Mouse (Mus musculus) stomach, embryonic 14.5 days (tissue): ENCODE data around the gene Slc12a9. TPM values are rescaled to one million over a fixed set of nuclear protein-coding genes. Genes with fewer than 3 reads are reported as not detected.

Source experiments
- ATAC-seq: fragments of 200-750 bp; cut with Nextera tagmentation; 2 replicates; pipeline ENCODE4 v1.8.0; 2017; ENCODE audit warnings: low read depth, moderate TSS enrichment; ENCODE audit not compliant: insufficient number of reproducible peaks, insufficient read depth, low FRiP score
- H3K27ac ChIP-seq: fragments of 300-500 bp; sonication (generic); 2 replicates; pipeline ENCODE4 v1.5.1; 2014; ENCODE audit warnings: mild to moderate bottlenecking, low read length, moderate library complexity, mixed read lengths
- H3K27me3 ChIP-seq: fragments of 300-500 bp; sonication (generic); 2 replicates; pipeline ENCODE4 v1.6.1; 2014; ENCODE audit warnings: low read length, control low read depth, mixed read lengths; ENCODE audit not compliant: control insufficient read depth, insufficient read depth
- H3K36me3 ChIP-seq: fragments of 300-500 bp; sonication (generic); 2 replicates; pipeline ENCODE4 v1.6.1; 2014; ENCODE audit warnings: mild to moderate bottlenecking, control low read depth, low read length, moderate library complexity, mixed read lengths; ENCODE audit not compliant: control insufficient read depth, insufficient read depth
- H3K4me1 ChIP-seq: fragments of 300-500 bp; sonication (generic); 2 replicates; pipeline ENCODE4 v1.6.1; 2014; ENCODE audit warnings: low read length, control low read depth, mixed read lengths; ENCODE audit not compliant: control insufficient read depth, insufficient read depth
- H3K4me2 ChIP-seq: fragments of 300-500 bp; sonication (generic); replicated peaks from 2 replicates; pipeline ENCODE4 v1.6.1; 2014; ENCODE audit warnings: low read depth, low read length, control low read depth
- H3K4me3 ChIP-seq: fragments of 300-500 bp; sonication (generic); 2 replicates; pipeline ENCODE4 v1.5.1; 2014; ENCODE audit warnings: low read depth, low read length, control low read depth
- H3K9ac ChIP-seq: fragments of 300-500 bp; sonication (generic); replicated peaks from 2 replicates; pipeline ENCODE4 v1.6.1; 2014; ENCODE audit warnings: low read depth, mild to moderate bottlenecking, control low read depth, low read length, moderate library complexity, mixed read lengths
- H3K9me3 ChIP-seq: fragments of 300-500 bp; sonication (generic); 2 replicates; pipeline ENCODE4 v1.6.1; 2016; ENCODE audit warnings: low read depth, low read length, control low read depth; ENCODE audit not compliant: control insufficient read depth
- WGBS: fragments of 180-500 bp; shearing (Covaris S2); extraction: QIAGEN DNeasy Blood & Tissue Kit; methylation state at CpG from one replicate; pipeline ENCODE4 v1.1.7; 2014; 5-methylcytosine and 5-hydroxymethylcytosine counted together
- polyA plus RNA-seq: library from polyadenylated mRNA; unstranded; fragments of >200 nt; fragmentation: Nextera tagmentation; extraction: Ambion mirVana; gene quantifications from 2 replicates; pipeline ENCODE4 v1.2.1, GENCODE M21; 2014

Gene Slc12a9
- polyA plus RNA-seq, 1 experiment from 2014 or later: 10.1 TPM

DNA sequence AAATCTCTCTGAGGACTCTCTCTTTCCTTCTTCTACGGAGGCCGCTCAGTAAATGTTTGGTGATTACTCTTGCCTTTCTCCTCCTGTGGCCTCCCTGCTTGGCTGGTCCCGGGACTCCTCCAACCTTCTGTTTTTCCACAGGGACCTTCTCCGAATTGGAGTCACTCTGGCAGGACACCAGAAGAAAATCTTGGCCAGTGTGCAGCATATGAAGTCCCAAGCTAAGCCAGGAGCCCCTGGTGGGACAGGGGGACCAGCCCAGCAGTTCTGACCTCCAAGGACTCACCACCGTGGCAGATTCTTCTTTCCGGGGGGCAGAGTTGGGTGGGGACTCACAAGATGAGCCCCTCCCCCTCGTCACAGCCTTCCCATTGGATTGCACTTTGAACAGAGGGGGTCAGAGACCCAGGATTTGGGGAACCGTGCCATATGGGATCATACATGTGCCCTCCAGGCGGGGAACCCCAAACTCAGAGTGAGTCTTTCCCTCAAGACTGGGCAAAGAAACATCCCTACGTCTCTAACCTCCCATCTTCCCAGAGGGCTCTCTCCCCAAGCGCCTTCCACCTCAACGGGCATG is 40.1 kb upstream of the Slc12a9 start:
- H3K36me3 ChIP-seq: peaks cover 60% of the 10 kb centered on the region
- no peak overlapping the region for H3K9ac ChIP-seq
- WGBS: 83% methylated on average over 12 of the region's 12 CpGs
- no peaks in the 10 kb centered on the region for H3K9me3 ChIP-seq
- H3K4me3 ChIP-seq: no peak overlapping the region
- no peak overlapping the region for H3K27ac ChIP-seq
- no peak for ATAC-seq
- no peak overlapping the region for H3K4me2 ChIP-seq
- peaks cover 13% of the 10 kb centered on the region for H3K4me1 ChIP-seq
- no peaks in the 10 kb centered on the region for H3K27me3 ChIP-seq

DNA sequence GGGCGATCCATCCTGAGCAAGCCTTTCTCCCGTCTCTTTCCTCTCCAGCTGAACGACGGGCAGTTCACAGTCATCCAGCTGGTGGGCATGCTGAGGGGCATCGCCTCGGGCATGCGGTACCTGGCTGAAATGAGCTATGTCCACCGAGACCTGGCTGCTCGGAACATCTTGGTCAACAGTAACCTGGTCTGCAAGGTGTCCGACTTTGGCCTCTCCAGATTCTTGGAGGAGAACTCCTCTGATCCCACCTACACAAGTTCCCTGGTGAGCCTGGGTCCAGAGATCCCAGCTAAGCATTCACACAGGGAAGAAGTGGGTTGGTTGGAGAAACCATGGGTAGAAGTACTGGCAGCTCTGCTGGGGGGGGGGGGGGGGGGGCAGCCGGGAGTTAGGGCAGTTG is 36.3 kb upstream of the Slc12a9 start:
- no peak overlapping the region for H3K27ac ChIP-seq
- no peaks in the 10 kb centered on the region for H3K4me1 ChIP-seq
- WGBS: 97% methylated on average over 10 of the region's 11 CpGs
- H3K9me3 ChIP-seq: no peaks in the 10 kb centered on the region
- peaks cover 93% of the 10 kb centered on the region for H3K36me3 ChIP-seq
- H3K9ac ChIP-seq: no peak overlapping the region
- no peak overlapping the region for H3K4me3 ChIP-seq
- no peaks in the 10 kb centered on the region for H3K27me3 ChIP-seq
- no peak for ATAC-seq
- no peak overlapping the region for H3K4me2 ChIP-seq

GRCm38 (mm10) chr5:137358382-137358781 is 25.0 kb upstream of the Slc12a9 start:
- WGBS: 32% methylated on average over 7 of the region's 7 CpGs
- Histone ChIP-seq H3K4me2 (no peak overlapping the region), H3K36me3 (peaks cover 88% of the 10 kb centered on the region), H3K4me1 (no peaks in the 10 kb centered on the region), H3K9me3 (no peaks in the 10 kb centered on the region), H3K27me3 (no peaks in the 10 kb centered on the region), H3K27ac (no peak overlapping the region), H3K4me3 (no peak overlapping the region), H3K9ac (no peak overlapping the region)
- no peak for ATAC-seq

DNA sequence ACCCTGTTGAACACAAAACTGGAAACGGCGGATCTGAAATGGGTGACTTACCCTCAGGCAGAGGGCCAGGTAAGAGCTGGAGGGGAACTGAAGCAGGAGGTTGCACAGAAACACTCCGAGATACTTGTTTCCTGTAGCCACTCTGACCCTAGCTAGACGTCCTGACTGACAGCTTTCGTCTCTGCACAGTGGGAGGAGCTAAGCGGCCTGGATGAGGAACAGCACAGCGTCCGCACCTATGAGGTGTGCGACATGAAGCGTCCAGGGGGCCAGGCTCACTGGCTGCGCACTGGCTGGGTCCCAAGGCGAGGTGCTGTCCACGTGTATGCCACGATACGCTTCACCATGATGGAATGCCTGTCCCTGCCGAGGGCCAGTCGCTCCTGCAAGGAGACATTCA is 20.7 kb upstream of the Slc12a9 start:
- H3K4me2 ChIP-seq: no peak overlapping the region
- ATAC-seq: no peak
- no peaks in the 10 kb centered on the region for H3K27me3 ChIP-seq
- H3K4me1 ChIP-seq: peaks cover 10% of the 10 kb centered on the region; the same call in 1 of the 2 replicates
- H3K9ac ChIP-seq: no peak overlapping the region
- H3K27ac ChIP-seq: no peak overlapping the region
- WGBS: 79% methylated on average over 17 of the region's 17 CpGs
- H3K4me3 ChIP-seq: no peak overlapping the region
- H3K36me3 ChIP-seq: peaks cover 49% of the 10 kb centered on the region
- no peaks in the 10 kb centered on the region for H3K9me3 ChIP-seq

GRCm38 (mm10) chr5:137352011-137352975 is 18.9 kb upstream of the Slc12a9 start:
- no peak for ATAC-seq
- H3K4me2 ChIP-seq: peak overlapping the region; percentile 97
- H3K9me3 ChIP-seq: no peaks in the 10 kb centered on the region
- peak overlapping the region; percentile 87; the same call in 1 of the 2 replicates for H3K9ac ChIP-seq
- H3K4me3 ChIP-seq: peak overlapping the region; percentile 89
- 8% methylated on average over 16 of the region's 16 CpGs for WGBS
- H3K36me3 ChIP-seq: peaks cover 35% of the 10 kb centered on the region
- H3K27me3 ChIP-seq: no peaks in the 10 kb centered on the region
- H3K27ac ChIP-seq: peak overlapping the region; percentile 98; the same call in 1 of the 2 replicates
- H3K4me1 ChIP-seq: peaks cover 19% of the 10 kb centered on the region; the same call in 1 of the 2 replicates

DNA sequence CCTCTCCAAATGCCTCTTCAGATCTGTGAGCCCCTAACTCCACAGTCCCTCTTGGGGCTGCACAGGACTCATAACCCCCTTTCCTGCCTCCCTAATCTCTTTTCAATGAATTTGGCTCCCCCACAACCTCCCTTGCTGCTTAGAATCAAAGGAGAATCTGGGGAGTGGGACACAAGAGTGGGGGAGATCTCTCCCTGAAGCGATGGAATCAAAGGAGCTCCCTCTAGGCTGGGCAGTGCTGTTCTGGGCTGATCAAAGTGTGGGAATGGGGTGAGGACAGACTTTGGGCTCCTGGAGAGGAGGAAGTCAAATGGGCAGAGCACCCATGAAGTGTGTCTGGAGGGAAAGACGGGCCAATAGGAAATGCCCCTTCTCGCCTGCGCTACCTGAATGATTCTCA is 18.0 kb upstream of the Slc12a9 start:
- Histone ChIP-seq H3K9me3 (no peaks in the 10 kb centered on the region), H3K4me3 (peak overlapping the region; percentile 89), H3K27ac (peak overlapping the region; percentile 98; the same call in 1 of the 2 replicates), H3K4me1 (peaks cover 26% of the 10 kb centered on the region; the same call in 1 of the 2 replicates), H3K9ac (peak overlapping the region; percentile 87), H3K27me3 (no peaks in the 10 kb centered on the region), H3K36me3 (peaks cover 28% of the 10 kb centered on the region), H3K4me2 (peak overlapping the region; percentile 97)
- ATAC-seq: no peak
- 16% methylated on average over 4 of the region's 4 CpGs for WGBS

DNA sequence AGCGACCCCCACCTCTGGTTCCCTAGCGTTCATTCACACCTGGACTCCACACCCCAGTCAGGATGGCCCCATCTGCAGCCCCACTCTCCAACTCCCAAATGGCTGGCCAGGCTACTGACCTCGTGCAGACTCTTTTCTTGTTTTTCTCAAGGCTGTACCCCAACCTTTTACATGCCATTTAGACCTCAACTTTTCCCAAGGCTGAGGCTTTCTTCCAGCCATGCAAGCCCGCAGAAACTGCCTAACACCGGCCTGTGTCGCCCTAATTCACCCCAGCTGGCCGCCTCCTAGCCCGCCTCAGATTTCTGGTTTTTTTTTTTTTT is 17.6 kb upstream of the Slc12a9 start:
- H3K36me3 ChIP-seq: peaks cover 24% of the 10 kb centered on the region
- no peaks in the 10 kb centered on the region for H3K9me3 ChIP-seq
- peaks cover 26% of the 10 kb centered on the region; the same call in 1 of the 2 replicates for H3K4me1 ChIP-seq
- peak overlapping the region; percentile 87 for H3K9ac ChIP-seq
- H3K27me3 ChIP-seq: no peaks in the 10 kb centered on the region
- under 1% methylated on average over 8 of the region's 8 CpGs for WGBS
- H3K27ac ChIP-seq: peak overlapping the region; percentile 98
- H3K4me3 ChIP-seq: peak overlapping the region; percentile 89
- peak overlapping the region; percentile 97 for H3K4me2 ChIP-seq
- no peak for ATAC-seq

- Histone ChIP-seq H3K4me2 (peak overlapping the region; percentile 97), H3K9me3 (no peaks in the 10 kb centered on the region), H3K4me1 (peaks cover 26% of the 10 kb centered on the region; the same call in 1 of the 2 replicates), H3K4me3 (peak overlapping the region; percentile 89), H3K9ac (peak overlapping the region; percentile 87), H3K27me3 (no peaks in the 10 kb centered on the region), H3K27ac (peak overlapping the region; percentile 98), H3K36me3 (peaks cover 18% of the 10 kb centered on the region)
- 1% methylated on average over 55 of the region's 55 CpGs for WGBS
- ATAC-seq: peak; percentile 38
Measured at GRCm38 (mm10) chr5:137350205-137351057, 17.0 kb upstream of the Slc12a9 start.
